Mouse (Mus musculus) small intestine, adult 2 months (tissue): ENCODE results near the gene Il4ra.

Experiments used
- CTCF ChIP-seq: fragments of 200-500 bp; IDR thresholded peaks from 2 replicates; pipeline ENCODE4 v1.5.1; 2012; ENCODE audit warnings: low read depth, mild to moderate bottlenecking, control low read depth, inconsistent platforms, low read length, moderate library complexity, mixed read lengths; ENCODE audit not compliant: insufficient replicate concordance, insufficient read length; ENCODE audit errors: extremely low read depth
- POLR2A ChIP-seq: fragments of 200-500 bp; IDR thresholded peaks from 2 replicates; pipeline ENCODE4 v1.6.1; 2012; ENCODE audit warnings: low read depth, mild to moderate bottlenecking, control low read depth, inconsistent platforms, low read length, moderate library complexity

GRCm38 (mm10) chr7:125581317-125581672, 29.4 kb downstream of the Il4ra start:
- TF ChIP-seq CTCF (peak; percentile 98), POLR2A (no peak)
